Mouse (Mus musculus): ENCODE results near the gene Ptpra. TPM values are rescaled to one million over a fixed set of nuclear protein-coding genes. Genes with fewer than 3 reads are reported as not detected.

The Ptpra gene
- total RNA-seq, 4 experiments from 2014 or later: 44.2 to 48.0 (median 46.4) TPM

DNA sequence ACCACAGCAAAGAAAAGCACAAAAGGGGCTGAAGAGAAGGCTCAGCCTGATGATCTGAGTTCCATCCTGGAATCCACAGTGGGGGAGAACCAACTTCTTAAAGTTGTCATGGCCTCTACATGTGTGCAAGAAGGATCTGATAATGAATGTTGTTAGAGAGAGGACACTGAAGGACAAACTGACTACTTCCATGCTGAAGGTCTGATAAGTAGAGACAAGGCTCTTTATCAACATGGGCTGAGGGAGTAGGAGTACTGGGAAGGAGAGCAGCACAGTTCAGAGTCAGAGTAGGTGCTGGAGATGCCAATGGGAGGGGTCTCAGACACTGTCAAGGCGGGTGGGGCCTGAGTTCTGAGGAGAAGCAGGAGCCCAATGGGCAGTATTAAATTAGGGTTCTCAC, 145.5 kb downstream of the Ptpra start:
- DNase-seq (ENCODE audit: low spot score): no peak

DNA sequence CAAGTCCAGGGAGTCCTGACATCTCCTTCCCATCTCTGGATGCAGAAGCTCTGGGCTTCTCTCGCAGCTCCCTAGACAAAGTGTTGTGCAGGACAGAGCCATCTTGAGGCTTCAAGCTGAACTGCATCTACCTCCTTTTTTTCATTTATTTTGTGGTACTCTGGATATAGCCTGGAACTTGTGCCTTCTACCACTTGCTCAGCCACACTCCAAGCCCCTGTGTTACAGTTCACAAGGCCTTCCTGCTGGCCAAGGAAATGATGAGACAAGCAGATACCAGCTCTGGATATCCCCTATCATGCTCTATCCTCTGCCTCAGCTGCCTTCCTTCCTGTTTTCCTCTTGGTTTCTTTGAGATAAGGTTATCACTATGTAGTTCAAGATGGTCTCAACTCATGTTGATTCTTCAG, 147.5 kb downstream of the Ptpra start:
- DNase-seq (ENCODE audit: low spot score): no peak

DNA sequence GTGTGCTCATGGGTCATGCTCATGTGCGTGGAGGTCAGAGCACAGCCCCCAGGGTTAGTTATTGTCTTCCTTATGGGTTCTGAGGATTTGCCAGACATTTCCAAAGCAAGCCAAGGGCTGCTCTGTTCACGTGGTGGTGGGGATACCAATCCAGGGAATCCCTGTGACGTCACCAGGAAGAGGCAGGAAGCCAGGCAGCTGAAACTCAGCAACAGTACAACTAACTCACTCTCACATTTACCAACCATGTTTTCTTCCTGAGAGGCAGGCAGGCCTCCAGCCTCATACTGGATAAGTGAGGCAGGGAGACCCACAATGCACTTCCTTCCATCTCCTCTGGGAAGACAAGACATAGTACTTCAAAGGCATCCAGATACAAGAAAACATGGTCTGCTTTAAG, 148.3 kb downstream of the Ptpra start:
- no peak for DNase-seq (ENCODE audit: low spot score)

DNA sequence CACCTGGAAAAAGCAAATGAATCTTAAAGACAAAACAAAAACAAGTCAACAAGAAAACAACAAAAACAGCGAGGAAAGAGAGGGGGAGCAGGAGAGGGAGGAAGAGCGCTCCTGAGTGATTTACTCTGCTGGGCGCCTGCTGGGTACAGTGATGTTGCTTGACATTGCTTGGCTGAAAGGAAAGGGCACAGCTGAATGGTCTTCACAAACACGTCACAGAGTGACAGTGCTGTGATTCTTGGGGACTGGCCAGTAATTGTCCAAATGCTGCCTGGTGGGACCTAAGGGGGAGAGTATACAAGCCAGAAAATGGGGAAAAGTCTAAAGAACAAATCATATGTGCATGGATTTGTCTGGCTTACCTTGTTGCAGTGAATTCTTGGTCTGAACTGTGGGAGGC, 152.1 kb downstream of the Ptpra start:
- no peak for DNase-seq (ENCODE audit: low spot score)

Small RNAs within 50 kb of the gene (microRNA-seq; reads per million reads assigned to microRNA genes)
- not detected for gene Gm23876

Other genes with a start within 250 kb of the Ptpra start
- gene Nop56, start 175.8 kb upstream of the Ptpra start, total RNA-seq (2022): 10 to 100 TPM; 25.5 to 44.1 (median 28.0) TPM
- 100 to 1,000 TPM; 719 to 848 (median 777) TPM for gene Idh3b, start 165.7 kb upstream of the Ptpra start, total RNA-seq (2022)
- under 1 TPM; 0.20 to 0.78 (median 0.58) TPM for gene Ebf4, start 155.1 kb upstream of the Ptpra start, total RNA-seq (2022)
- 1 to 10 TPM; 2.6 to 5.2 (median 3.8) TPM for gene Cpxm1, start 52.7 kb upstream of the Ptpra start, total RNA-seq (2022)
- not detected for gene Gm28372, start 45.0 kb upstream of the Ptpra start, total RNA-seq (2022)
- not detected for gene 1700020A23Rik, start 45.0 kb upstream of the Ptpra start, total RNA-seq (2022)
- gene Tmem239, start 43.8 kb upstream of the Ptpra start, total RNA-seq (2022): not detected
- gene Vps16, start 25.9 kb upstream of the Ptpra start, total RNA-seq (2022): 10 to 100 TPM; 21.6 to 28.9 (median 24.7) TPM
- gene Pced1a, start 25.6 kb upstream of the Ptpra start, total RNA-seq (2022): 1 to 10 TPM; 6.1 to 7.2 (median 6.5) TPM
- gene Mrps26, start 113.5 kb downstream of the Ptpra start, total RNA-seq (2022): 10 to 100 TPM; 67.0 to 84.9 (median 72.2) TPM
- not detected for gene Oxt, start 125.9 kb downstream of the Ptpra start, total RNA-seq (2022)
- 10 to 100 TPM in 3 of 4 experiments, 1 to 10 TPM in 1; 9.3 to 20.9 (median 16.9) TPM for gene Avp, start 132.3 kb downstream of the Ptpra start, total RNA-seq (2022)
- 1 to 10 TPM; 6.0 to 8.6 (median 8.1) TPM for gene Fastkd5, start 179.7 kb downstream of the Ptpra start, total RNA-seq (2022)
- gene Ubox5, start 179.8 kb downstream of the Ptpra start, total RNA-seq (2022): 1 to 10 TPM; 5.0 to 5.7 (median 5.2) TPM
- gene Lzts3, start 192.5 kb downstream of the Ptpra start, total RNA-seq (2022): 1 to 10 TPM; 5.0 to 7.0 (median 5.4) TPM
- 100 to 1,000 TPM in 3 of 4 experiments, 10 to 100 TPM in 1; 97.9 to 110 (median 105) TPM for gene Ddrgk1, start 214.4 kb downstream of the Ptpra start, total RNA-seq (2022)
- 10 to 100 TPM; 15.9 to 18.9 (median 18.3) TPM for gene Itpa, start 217.3 kb downstream of the Ptpra start, total RNA-seq (2022)
- gene Slc4a11, start 247.2 kb downstream of the Ptpra start, total RNA-seq (2022): under 1 TPM in 3 of 4 experiments, not detected in 1; 0.17 to 0.28 (median 0.22) TPM